In genomic region chr10:76016886-76017285, GRCm38 (mm10) we compare ENCODE assay signal across 25 mouse cellular contexts.
"Had no signal": no experiment of that assay in that cellular context is flagged by ENCODE, and none has a peak within 500 bp of the region (broad histone marks: within the 10 kb centered on the region; RNA-seq: fewer than 3 reads in every experiment).

No protein-coding gene starts in this region.

- DNase-seq: gastrocnemius, postnatal 14 days; heart, adult 18-20 months; heart, postnatal 10 days; heart, postnatal 4 days; kidney, adult 11 months; kidney, adult 2 months; kidney, adult 9 months; kidney, postnatal 14 days; kidney, postnatal 36 days; layer of hippocampus, adult 9-11 months; layer of hippocampus, postnatal 36 days; left cerebral cortex, postnatal 4 days had no signal

- H3K9me3 ChIP-seq: heart, embryonic 10.5 days; hindbrain, embryonic 12.5 days; kidney, embryonic 15.5 days; limb, embryonic 13.5 days; limb, embryonic 15.5 days; liver, embryonic 12.5 days had no signal

- H3K9ac ChIP-seq: heart, embryonic 12.5 days; hindbrain, embryonic 12.5 days; hindbrain, embryonic 14.5 days; kidney, embryonic 15.5 days; limb, embryonic 13.5 days; limb, embryonic 15.5 days; liver, embryonic 12.5 days; liver, embryonic 14.5 days had no signal

- H3K36me3 ChIP-seq: heart, embryonic 12.5 days; hindbrain, embryonic 10.5 days; hindbrain, embryonic 12.5 days; kidney, embryonic 15.5 days; limb, embryonic 13.5 days; limb, embryonic 15.5 days; liver, embryonic 12.5 days had no signal

- H3K27ac ChIP-seq: heart, embryonic 10.5 days; hindbrain, embryonic 10.5 days; hindbrain, embryonic 12.5 days; hindbrain, embryonic 14.5 days; kidney, embryonic 15.5 days; kidney, postnatal 0 days; limb, embryonic 13.5 days; limb, embryonic 15.5 days; liver, embryonic 12.5 days; liver, embryonic 14.5 days had no signal

- H3K4me3 ChIP-seq: heart, embryonic 10.5 days; heart, embryonic 12.5 days; hindbrain, embryonic 10.5 days; hindbrain, embryonic 12.5 days; kidney, embryonic 15.5 days; limb, embryonic 13.5 days; limb, embryonic 15.5 days; liver, embryonic 12.5 days had no signal

- H3K4me1 ChIP-seq: heart, embryonic 10.5 days; heart, embryonic 12.5 days; hindbrain, embryonic 10.5 days; hindbrain, embryonic 12.5 days; kidney, embryonic 15.5 days; limb, embryonic 13.5 days; limb, embryonic 15.5 days had no signal

- H3K4me2 ChIP-seq: heart, embryonic 12.5 days; hindbrain, embryonic 12.5 days; hindbrain, embryonic 14.5 days; kidney, embryonic 15.5 days; limb, embryonic 13.5 days; limb, embryonic 15.5 days; liver, embryonic 12.5 days had no signal

- H3K27me3 ChIP-seq: heart, embryonic 12.5 days; hindbrain, embryonic 12.5 days; kidney, embryonic 15.5 days; limb, embryonic 13.5 days; limb, embryonic 15.5 days; liver, embryonic 12.5 days had no signal

- ATAC-seq: hindbrain, embryonic 16.5 days; intestine, embryonic 16.5 days; liver, embryonic 12.5 days had no signal
